Mouse (Mus musculus) lung, embryonic 14.5 days (tissue): ENCODE results near the gene H1f0. TPM values are rescaled to one million over a fixed set of nuclear protein-coding genes. Genes with fewer than 3 reads are reported as not detected.

Experiments
- ATAC-seq: fragments of 200-750 bp; cut with Nextera tagmentation; 2 replicates; pipeline ENCODE4 v1.8.0; 2017; ENCODE audit warnings: mild to moderate bottlenecking, moderate TSS enrichment, moderate library complexity; ENCODE audit not compliant: insufficient read depth
- DNase-seq: peaks from one replicate; pipeline ENCODE4 v3.0.0-alpha.2; 2015
- H3K27ac ChIP-seq: fragments of 300-500 bp; sonication (generic); 2 replicates; pipeline ENCODE4 v1.5.1; 2014; ENCODE audit warnings: low read depth, mild to moderate bottlenecking, moderate library complexity
- H3K27me3 ChIP-seq: fragments of 300-500 bp; sonication (generic); 2 replicates; pipeline ENCODE4 v1.6.1; 2014; ENCODE audit warnings: low read length, control low read depth; ENCODE audit not compliant: insufficient read depth
- H3K36me3 ChIP-seq: fragments of 300-500 bp; sonication (generic); 2 replicates; pipeline ENCODE4 v1.6.1; 2014; ENCODE audit warnings: control low read depth; ENCODE audit not compliant: insufficient read depth
- H3K4me1 ChIP-seq: fragments of 300-500 bp; sonication (generic); 2 replicates; pipeline ENCODE4 v1.6.1; 2014; ENCODE audit warnings: antibody characterized with exemption, control low read depth; ENCODE audit not compliant: insufficient read depth
- H3K4me2 ChIP-seq: fragments of 300-500 bp; sonication (generic); 2 replicates; pipeline ENCODE4 v1.6.1; 2014; ENCODE audit warnings: mild to moderate bottlenecking
- H3K4me3 ChIP-seq: fragments of 300-500 bp; sonication (generic); 2 replicates; pipeline ENCODE4 v1.5.1; 2014; ENCODE audit warnings: low read depth, low read length
- H3K9ac ChIP-seq: fragments of 300-500 bp; sonication (generic); 2 replicates; pipeline ENCODE4 v1.6.1; 2014
- H3K9me3 ChIP-seq: fragments of 300-500 bp; sonication (generic); 2 replicates; pipeline ENCODE4 v1.6.1; 2016; ENCODE audit warnings: low read depth, low read length, control low read depth
- CTCF ChIP-seq: IDR thresholded peaks from 2 replicates; pipeline ENCODE4 v1.5.1; 2016; ENCODE audit warnings: antibody characterized with exemption, low read depth
- WGBS: fragments of 180-500 bp; shearing (Covaris S2); extraction: QIAGEN DNeasy Blood & Tissue Kit; methylation state at CpG from one replicate; pipeline ENCODE4 v1.1.7; 2014; 5-methylcytosine and 5-hydroxymethylcytosine counted together
- microRNA-seq: library from miRNA; unstranded; fragments of <30 nt; microRNA quantifications from one replicate; pipeline ENCODE4, GENCODE M21; 2016; ENCODE audit warnings: borderline number of aligned reads
- polyA plus RNA-seq: library from polyadenylated mRNA; unstranded; fragments of >200 nt; fragmentation: Nextera tagmentation; extraction: Ambion mirVana; gene quantifications from 2 replicates; pipeline ENCODE4 v1.2.1, GENCODE M21; 2014

H1f0 gene
- polyA plus RNA-seq, 1 experiment from 2014 or later = 201 TPM

DNA sequence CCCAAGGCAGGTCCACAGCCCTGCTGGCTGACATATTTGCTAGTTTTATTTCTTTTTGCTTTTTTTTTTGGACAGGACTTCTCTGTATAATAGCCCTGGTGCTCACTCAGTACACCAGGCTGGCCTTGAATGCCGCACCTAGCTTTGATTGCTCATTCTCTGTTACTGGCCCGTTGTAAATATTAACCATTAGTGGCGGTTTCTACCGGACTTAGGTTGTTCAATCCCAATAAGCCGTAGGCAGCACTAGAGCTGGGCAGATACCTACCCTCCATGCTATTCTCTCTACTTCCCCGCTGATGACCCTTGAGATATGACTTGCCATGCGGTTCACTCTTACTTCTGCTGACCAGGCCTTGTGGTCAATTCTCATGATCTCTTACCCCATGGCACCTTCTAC lies 51.3 kb downstream of the H1f0 start:
- TF ChIP-seq CTCF = no peak
- Histone ChIP-seq H3K4me2 (no peak overlapping the region), H3K9me3 (no peaks in the 10 kb centered on the region), H3K4me3 (no peak overlapping the region), H3K4me1 (no peaks in the 10 kb centered on the region), H3K27me3 (no peaks in the 10 kb centered on the region), H3K9ac (no peak overlapping the region), H3K27ac (no peak overlapping the region), H3K36me3 (peaks cover 85% of the 10 kb centered on the region)
- ATAC-seq (no peak), DNase-seq (no peak)
- 93% methylated on average over 7 of the region's 7 CpGs for WGBS

Small RNA genes lying within 50 kb of the gene (microRNA-seq; reads per million reads assigned to microRNA genes)
- 1.7 reads per million for gene Mir6956

Other genes with a start within 250 kb of the H1f0 start
- gene Card10, start 225.4 kb upstream of the H1f0 start, polyA plus RNA-seq = 7.8 and 8.5 TPM in 2 replicates
- gene Cdc42ep1, start 185.8 kb upstream of the H1f0 start, polyA plus RNA-seq = 93.2 and 101 TPM in 2 replicates
- 0.34 TPM in 1 of 2 replicates, not detected in the other for gene Lgals2, start 172.9 kb upstream of the H1f0 start, polyA plus RNA-seq
- gene Gga1, start 151.3 kb upstream of the H1f0 start, polyA plus RNA-seq = 50.9 and 57.0 TPM in 2 replicates
- 0.18 and 0.70 TPM in 2 replicates for gene Gm49510, start 128.8 kb upstream of the H1f0 start, polyA plus RNA-seq
- gene Sh3bp1, start 128.7 kb upstream of the H1f0 start, polyA plus RNA-seq = 43.5 and 43.9 TPM in 2 replicates
- 17.9 and 21.9 TPM in 2 replicates for gene Pdxp, start 114.5 kb upstream of the H1f0 start, polyA plus RNA-seq
- 799 and 855 TPM in 2 replicates for gene Lgals1, start 101.7 kb upstream of the H1f0 start, polyA plus RNA-seq
- 52.8 and 57.4 TPM in 2 replicates for gene Nol12, start 93.5 kb upstream of the H1f0 start, polyA plus RNA-seq
- gene Triobp, start 80.7 kb upstream of the H1f0 start, polyA plus RNA-seq = 47.5 and 49.2 TPM in 2 replicates
- not detected in 2 replicates for gene Galr3, start 13.4 kb downstream of the H1f0 start, polyA plus RNA-seq
- gene Ankrd54, start 34.4 kb downstream of the H1f0 start, polyA plus RNA-seq = 54.4 and 55.4 TPM in 2 replicates
- gene Eif3l, start 46.7 kb downstream of the H1f0 start, polyA plus RNA-seq = 243 and 249 TPM in 2 replicates
- gene Micall1, start 80.4 kb downstream of the H1f0 start, polyA plus RNA-seq = 7.5 and 9.0 TPM in 2 replicates
- gene Polr2f, start 112.6 kb downstream of the H1f0 start, polyA plus RNA-seq = 315 and 325 TPM in 2 replicates
- 6.0 and 7.1 TPM in 2 replicates for gene 1700088E04Rik, start 112.8 kb downstream of the H1f0 start, polyA plus RNA-seq
- 0.37 and 0.79 TPM in 2 replicates for gene Sox10, start 136.8 kb downstream of the H1f0 start, polyA plus RNA-seq
- 18.1 and 18.7 TPM in 2 replicates for gene Pick1, start 200.7 kb downstream of the H1f0 start, polyA plus RNA-seq
- 0.18 and 0.53 TPM in 2 replicates for gene Gm49486, start 200.9 kb downstream of the H1f0 start, polyA plus RNA-seq
- gene Slc16a8, start 226.3 kb downstream of the H1f0 start, polyA plus RNA-seq = 0.11 and 0.18 TPM in 2 replicates